Mouse (Mus musculus) megakaryocyte, adult 5-6 weeks (primary cell): ENCODE measurements around the gene Gm47791. TPM values are rescaled to one million over a fixed set of nuclear protein-coding genes. Genes with fewer than 3 reads are reported as not detected.

Experiments
- ATAC-seq: 2 replicates; pipeline ENCODE4 v1.8.0; 2016; ENCODE audit warnings: mild to moderate bottlenecking, inconsistent platforms; ENCODE audit not compliant: poor library complexity, severe bottlenecking
- total RNA-seq, 2 experiments: library from RNA; stranded (forward) in 1 of 2; stranded (reverse) in 1 of 2; fragments of 153-499, 151-499 nt in 1 of 2; fragments of 221-1000, 200-1000 nt in 1 of 2; gene quantifications; 2 replicates each; pipeline versions ENCODE4 v1.2.3 to v1.2.4; 2015 to 2017

The Gm47791 gene
- total RNA-seq, 2 experiments from 2014 or later, result not detected

DNA sequence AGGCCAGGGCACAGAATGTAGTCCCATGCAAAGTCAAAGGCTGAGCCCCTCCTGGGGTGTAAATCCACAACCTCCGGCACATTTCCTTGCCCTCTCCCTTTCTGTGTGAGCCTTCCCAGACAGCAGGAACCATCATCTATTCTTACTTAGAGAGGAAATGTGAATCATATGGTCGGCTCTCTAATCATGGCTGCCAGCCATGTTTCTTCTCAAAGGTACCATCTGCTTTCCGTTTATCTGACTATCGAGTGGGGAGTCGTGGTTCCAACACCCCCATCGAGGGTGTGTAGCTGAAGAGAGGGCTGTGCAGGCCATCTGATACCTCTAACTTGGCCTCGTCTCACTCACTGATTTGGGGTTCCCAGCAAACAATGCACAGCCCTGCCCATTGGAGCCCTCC, 17.0 kb upstream of the Gm47791 start:
- no peak for ATAC-seq

DNA sequence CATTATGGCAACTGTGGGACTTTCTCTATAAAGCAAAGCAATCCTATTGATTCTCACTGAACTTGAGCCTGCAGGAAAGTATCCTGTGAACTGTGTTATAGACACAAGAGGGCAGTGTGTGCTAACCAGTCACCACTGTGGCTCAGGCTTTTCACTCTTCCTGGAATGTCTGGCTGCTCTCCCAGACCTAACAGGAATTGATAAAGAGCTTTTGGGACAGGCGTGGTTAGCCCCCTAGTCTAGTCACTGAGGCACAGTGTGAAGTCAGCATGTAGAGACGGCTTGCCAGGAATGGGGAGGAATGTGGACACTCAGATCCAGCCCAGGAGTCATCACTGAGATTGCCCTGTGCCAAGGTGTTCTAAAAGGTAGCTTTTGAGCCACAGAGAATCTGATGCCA, 16.4 kb upstream of the Gm47791 start:
- peak; percentile 92 for ATAC-seq

DNA sequence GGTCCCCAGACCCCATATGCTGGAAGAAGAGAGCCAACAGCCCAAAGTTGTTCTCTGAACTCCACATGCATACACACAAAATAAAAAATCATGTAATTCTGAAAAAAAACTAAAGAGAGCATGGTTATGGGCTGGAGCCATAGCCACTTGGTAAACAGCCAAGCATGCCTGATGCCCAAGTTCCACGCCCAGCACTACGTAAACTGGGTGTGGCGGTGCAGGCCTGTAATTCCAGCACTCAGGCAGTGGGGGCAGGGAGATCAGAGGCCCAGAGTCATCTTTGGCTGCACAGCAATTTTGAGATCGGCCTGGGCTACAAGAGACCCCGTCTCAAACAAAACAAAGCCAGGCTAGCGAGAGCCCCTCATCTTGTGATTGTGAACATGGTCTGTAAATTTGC, 14.5 kb upstream of the Gm47791 start:
- no peak for ATAC-seq

DNA sequence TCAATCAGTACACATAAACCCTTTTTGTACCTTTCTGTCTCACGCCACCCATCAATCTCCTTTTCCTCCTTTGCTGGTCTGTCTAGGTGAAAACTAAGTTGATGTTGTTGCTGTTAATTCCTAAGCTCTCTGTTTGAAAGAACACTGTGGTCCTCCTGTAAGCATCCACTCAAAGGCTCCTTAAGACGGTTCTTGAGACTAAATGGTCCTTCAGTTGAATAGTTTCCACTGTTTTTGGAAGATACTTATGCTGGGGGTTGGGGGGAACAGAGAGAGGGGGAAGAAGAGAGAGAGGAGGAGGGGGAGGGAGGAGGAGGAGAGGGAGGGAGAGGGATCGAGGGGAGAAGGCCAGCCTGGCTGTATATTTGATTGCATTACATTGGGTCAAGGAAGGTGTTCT, 12.5 kb upstream of the Gm47791 start:
- no peak for ATAC-seq

DNA sequence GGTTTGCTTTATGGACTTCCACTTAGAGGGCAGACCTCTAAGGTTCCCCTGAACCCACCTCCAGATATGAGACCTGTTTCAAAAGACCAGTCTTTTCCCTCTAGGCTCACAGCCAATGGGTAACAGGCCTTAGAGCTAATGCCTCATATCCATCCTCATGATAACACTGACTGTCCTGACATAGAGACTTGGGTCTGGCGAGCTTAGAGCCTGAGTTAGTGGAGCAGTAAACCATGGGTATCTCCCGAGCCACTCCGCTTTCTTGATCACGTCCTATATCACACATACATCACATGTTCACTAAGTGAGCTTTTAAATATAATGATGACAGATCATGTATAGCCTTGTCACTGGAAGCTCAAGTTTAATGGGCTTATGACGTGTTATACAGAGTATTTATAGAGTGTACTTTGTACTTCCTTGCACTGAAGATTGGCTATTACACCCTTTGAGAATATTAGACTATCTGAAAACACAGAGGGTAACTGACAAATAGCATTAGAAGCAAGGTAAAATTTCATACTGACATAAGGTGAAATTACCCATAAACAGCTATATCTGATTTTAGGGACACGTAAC, 8.4 kb upstream of the Gm47791 start:
- no peak for ATAC-seq

DNA sequence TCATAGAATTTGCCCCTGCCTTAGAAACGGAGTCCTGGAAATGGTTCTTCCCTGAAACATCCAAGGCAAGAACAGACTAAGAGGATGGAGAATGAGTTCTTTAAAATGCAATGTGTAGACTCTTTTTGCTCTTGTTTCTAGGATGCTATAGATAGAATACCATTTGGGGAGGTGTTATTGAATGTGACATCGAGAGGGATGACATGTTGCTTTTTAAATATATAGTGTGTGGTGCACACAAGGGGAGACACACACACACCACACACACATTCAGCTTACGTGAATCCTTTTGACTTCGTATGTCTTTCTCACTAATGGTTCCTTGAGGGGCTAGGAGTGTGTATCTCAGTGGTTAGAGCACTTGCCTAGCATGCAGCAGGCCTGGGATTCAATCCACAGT, 4.2 kb upstream of the Gm47791 start:
- ATAC-seq, result no peak

DNA sequence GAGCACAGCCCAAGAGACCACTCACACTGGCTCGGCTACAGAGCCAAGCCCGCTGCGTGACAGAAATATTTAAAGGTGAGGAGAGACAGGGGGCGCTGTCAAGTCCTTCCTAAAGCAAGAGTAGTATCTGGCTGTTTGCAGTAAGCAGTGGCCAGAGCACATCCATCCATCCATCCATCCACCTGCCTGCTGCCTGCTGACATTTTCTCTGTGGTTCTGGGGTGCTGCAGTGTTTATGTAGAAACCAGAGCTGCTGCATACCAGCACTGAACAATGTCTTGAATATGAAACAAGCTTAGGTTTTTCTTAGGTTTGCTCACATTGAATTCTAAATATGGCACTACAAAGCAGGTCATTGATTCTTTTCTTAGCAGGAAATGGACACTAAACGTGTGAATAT, 2.2 kb upstream of the Gm47791 start:
- ATAC-seq, result no peak

DNA sequence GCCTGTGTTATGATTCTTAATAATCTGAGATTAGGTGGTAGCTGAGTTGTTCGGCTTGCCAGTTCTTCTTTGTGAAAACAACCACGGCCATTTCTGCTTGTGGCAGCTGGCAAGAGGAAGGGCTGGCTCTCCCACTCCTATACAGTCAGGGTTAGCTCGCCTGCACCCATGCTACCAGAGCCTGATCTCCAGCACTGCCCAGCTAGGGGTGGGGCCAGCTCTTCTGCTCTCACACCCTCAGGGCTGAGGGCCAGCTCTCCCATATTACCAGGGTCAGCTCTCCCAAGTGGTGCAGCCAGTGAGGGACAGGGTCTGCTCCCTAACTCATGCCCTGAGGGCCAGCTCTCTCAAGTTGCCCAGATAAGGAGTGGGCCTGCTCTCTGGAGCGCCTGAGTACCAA, 1.4 kb upstream of the Gm47791 start:
- no peak for ATAC-seq

DNA sequence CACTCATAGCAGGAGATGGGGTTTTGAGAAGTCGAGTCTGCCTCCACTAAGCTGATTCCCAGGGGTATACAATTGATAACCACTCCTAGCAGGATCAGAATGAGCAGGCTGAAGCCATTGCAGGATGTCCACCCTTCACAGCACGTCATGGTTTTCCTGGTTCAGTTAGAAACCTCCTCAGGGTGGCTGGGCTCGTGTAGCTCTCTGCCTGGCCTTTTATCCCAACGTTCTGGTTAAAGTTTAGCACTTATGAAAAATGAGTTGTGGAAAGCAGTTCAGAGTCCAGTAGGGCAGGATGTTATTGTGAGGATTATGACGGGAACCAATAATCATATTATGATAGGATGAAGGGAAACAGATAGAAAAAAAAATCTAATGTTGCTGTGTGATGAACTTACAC, 2.8 kb downstream of the Gm47791 start, which contains the start of gene Tm4sf20:
Gene Tm4sf20 (minus strand): TSS at position 193 of the 400 bp plus-strand sequence.
- no peak for ATAC-seq

DNA sequence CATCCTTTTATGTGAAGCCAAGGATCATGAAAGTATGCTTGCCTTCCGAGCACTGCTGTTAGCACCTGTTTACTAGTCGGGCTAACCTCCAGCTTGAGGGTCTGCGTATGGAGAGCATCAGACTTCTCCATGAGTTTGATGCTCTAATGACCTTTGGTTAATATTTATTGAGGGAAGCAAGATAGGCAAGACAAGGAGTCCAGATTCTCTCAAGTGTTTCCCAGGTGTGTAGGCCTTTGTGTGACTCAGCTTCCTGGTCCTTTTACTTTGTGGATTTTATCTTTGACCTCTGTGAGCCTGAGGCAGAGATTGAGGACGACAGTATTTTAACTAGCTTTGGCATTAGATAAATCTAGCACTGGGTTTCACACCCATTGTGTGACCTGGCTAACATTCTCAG, 4.4 kb downstream of the Gm47791 start:
- ATAC-seq, result no peak

DNA sequence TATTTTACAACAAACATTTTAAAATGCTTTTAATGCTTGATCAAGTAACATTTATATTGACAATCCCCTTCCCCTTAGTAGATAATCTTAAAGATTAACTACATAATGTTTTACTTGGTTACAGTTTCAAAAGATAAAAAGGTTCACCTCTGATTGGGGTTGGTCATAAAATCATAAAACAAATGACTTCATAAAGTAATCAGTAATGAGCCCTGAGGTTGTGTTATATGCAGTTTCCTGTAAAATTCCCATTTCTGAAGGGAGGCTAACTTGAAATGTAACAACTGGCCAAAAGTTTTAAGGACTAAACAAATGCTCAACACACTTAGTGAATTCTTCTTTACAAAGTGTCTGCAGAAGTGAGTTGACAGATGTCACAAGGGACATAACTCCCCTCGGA, 4.8 kb downstream of the Gm47791 start:
- no peak for ATAC-seq

DNA sequence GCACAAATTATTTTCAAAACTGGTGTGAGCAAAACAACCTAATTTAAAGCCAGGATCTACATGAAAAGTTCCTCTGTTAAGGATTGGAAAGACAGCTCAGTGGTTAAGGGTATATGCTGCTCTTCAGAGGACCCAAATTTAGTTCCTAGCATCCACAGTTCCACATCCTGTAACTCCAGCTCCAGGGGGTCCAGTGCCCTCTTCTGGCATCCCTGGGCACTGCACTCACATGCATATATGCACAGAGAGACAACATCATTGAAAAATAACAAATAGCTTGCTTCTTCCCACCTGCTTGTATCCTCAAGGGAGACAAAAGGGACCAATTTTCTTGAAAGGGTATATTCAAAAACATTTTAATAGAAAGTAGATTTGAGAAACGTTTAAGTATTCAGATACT, 8.8 kb downstream of the Gm47791 start:
- no peak for ATAC-seq

DNA sequence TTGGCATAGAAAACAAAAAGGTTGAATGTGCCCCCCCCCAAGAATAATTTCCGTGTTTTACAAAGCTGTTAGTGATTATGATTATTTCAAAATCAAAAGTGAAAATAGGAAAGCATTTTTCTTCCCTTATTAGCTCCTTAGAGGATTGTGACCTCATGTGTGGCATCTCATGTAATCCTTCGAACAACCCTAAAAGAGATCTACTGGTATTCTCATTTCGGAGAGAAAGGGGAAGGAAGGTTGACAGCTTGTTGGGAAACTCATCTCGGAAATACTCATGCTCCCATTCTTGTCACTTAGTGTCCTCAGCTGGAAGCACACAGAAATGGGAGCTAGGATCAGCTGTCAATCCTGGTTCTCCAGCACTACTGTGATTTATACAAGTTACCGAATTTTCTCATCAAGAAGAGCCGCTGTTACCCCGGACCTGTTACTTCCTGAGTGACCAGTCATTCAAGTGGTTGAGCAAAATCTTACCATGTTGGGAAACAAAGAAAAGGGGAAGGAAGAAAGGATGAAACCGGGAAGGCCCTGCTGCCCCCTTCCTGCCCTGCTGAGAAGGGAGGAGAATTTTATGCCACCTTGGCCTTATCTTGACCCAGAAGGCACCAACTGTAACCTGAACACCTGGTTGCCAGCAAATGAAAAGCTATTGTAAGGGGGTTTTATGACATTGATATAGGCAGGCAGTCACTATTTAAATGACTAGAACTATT, 9.4 kb downstream of the Gm47791 start:
- peak; percentile 90 for ATAC-seq

DNA sequence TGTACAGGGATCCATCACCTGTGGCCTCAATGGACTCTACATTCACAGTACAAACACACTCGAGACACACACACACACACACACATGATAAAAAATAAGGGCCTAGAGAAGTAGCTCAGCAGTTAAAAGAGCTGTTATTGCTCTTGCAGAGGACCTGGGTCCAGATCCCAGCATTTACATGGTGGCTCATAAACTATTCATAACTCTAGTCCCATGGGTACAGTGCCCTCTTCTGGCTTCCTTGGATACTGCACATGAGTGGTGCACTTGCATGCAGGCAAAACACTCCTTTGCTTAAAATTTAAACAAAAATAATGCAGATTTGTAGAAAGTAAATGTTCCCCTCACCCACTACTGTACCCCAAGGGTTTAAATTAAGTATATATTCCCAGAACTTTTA, 11.5 kb downstream of the Gm47791 start:
- no peak for ATAC-seq

DNA sequence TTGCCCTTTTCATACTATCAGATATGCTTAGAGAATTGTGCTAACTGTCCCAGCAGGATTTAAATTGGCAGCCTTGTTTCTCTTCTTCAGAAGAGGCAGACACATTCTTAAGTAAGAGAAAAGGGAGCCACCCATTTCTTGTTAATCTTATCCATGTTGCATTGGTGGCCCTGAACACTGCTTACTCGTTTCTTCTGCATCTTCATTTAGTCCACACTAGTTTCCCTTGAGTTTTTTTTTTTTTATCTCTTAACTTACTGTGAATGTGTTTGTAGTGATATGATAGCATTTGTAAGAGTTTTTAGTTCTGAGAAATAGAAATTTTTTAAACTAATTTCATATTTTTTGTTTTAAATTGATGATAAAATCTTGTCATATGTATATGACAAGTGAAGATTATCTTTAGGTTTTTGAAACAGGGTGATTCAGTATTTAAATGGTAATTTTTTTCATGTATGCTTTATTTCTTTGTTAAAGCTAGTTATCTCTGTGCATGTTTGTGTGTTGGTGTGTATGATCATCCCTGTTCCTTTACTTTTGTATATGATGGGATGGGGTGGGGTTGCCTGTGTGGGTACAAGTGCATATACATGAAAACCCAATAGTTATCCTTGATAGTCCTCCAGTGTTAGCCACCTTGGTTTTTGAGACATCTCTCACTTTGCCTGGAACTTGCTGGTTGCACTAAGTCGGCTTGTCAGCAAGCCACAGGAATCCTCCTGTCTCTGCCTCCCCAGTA, 23.2 kb downstream of the Gm47791 start:
- no peak for ATAC-seq

DNA sequence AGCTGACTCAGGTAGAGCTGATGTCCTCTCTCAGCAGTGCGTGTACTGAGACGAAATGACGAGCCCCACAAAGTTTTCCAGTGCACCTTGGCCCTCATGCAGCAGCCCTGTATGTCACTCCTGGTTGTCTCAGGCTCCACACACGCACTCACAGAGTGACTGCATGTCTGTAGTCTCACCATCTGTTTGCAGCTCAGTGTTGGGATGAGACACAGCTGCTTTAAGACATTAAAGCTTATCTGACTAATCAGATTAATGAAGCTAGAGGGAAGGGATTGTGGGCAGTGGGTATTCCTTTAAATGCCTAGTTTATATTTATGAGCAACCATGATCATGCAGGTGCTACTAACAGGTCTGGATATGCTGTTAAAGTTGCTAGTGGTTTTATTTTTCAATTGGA, 24.6 kb downstream of the Gm47791 start:
- ATAC-seq, result no peak

DNA sequence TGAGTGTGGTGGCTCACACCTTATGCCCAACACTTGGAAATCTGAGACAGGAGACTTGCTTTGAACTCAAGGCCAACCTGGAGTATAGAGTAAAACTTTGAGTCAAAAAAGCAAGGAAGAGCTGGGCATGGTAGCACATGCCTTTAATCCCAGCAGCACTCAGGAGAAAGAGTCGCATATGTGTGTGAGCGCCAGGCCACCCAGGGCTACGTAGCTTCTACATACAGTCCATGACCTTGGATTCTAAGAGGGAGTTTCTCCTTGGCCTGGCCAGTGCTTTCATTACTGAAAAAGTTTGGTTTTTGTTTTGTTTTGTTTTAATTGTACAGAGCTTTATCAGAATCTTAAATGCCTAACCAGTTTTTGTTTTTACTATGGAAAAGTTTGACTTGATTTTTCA, 27.1 kb downstream of the Gm47791 start:
- ATAC-seq, result no peak

DNA sequence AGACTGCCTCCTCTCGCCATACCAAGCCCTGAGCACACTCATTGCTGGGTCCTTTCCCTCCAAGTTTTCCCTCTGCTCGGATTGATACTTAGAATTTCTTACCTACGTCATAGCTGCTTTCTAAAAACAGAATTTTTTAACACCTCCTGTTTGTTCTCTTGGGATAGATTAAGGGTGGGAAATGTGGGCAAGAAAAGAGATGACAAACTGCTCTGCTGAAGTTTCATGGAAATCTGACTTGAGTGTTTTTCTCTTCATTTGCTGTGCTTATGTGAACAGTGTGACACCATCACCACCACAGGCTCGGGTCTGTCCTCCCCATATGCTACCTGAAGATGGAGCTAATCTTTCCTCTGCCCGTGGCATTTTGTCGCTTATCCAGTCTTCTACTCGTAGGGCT, 29.5 kb downstream of the Gm47791 start:
- no peak for ATAC-seq

DNA sequence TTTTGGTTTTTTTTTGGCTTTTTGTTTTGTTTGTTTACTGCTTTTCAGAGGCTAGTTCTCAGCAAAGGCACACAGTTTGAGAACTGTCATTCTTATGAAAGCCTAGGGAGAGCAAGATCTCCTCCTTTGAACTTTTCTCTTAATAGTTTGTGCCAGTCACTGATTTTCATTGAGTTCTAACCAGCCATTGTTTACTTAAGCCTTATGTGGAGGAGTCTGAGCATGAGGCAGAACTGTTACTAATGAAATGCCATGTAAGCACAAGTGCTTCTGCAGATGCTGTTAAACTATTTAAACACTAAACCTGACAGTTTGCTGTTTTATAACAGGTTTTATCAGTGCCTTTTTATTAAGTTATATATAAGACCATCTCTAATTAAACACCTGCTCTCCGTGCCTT, 33.0 kb downstream of the Gm47791 start:
- no peak for ATAC-seq

DNA sequence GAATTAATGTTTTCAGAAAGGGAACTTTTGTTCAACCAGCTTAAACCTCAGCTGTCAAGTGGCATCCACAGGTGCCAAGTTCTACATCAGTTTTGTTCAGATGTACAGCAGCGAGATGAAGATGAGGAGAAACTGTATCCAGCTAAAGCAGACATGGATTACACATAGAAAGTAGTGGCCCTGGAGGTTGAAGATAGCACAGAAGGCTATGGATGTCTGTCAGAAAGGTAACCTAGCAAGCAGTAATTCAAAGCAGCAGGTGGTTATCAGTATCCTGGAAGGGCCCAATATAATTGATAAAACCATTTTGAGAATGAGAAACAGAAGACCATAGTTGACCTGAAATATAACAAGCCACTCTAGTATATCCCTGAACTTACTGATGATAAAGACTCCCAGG, 37.7 kb downstream of the Gm47791 start:
- ATAC-seq, result no peak

DNA sequence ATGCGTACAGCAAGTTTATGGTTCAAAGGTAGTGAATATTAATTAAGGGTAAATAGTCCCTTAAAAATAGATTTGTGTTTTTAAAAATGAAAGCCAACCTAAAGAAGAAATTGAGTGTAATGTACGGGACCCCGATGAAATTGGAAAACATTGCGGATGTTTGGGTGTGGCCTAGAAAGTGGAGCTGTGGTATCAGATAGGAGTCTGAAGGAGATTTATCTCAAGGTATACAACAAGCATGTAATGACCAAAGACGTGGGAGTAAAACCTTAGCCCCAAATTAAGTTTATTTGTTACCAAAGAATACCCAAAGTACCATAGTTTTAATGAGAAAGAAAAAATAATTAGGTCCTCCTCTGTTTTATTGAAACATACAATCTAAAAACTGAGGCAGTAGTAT, 44.6 kb downstream of the Gm47791 start:
- ATAC-seq, result no peak

DNA sequence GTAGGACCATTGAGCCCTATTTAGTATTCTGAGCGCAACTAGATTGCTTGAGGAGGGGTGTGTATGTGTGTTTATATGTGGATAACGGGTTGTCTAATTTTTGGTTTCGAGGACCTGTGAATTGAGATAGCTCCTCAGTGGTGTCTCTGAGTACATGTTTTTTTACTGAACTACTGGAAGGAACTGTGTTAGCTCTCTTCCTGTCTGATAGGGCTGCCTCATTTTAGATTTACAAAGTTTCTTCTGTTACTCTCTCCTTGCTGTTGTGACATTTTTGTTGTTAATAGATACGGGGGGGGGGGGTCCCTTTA, 45.2 kb downstream of the Gm47791 start:
- ATAC-seq, result no peak
